Mouse (Mus musculus): ENCODE results near the gene Cyp2d40.
A peak's percentile ranks its signal among the peaks of the same experiment; 100 is the strongest.
"Not testable (repeated sequence)": the region's sequence is repeated elsewhere in the genome, so short reads cannot be mapped to it uniquely, and the experiment has no call there.

The Cyp2d40 gene

GRCm38 (mm10) chr15:82763631-82764420 lies at the start of gene Cyp2d40:
Gene Cyp2d40 (minus strand): TSS chr15:82764183.
- no peak for DNase-seq

GRCm38 (mm10) chr15:82810556-82810955 lies 46.6 kb upstream of the Cyp2d40 start:
- no peak for DNase-seq

- DNase-seq: no peak
These were observed 45.5 kb upstream of the Cyp2d40 start for GRCm38 (mm10) chr15:82809511-82809910.

GRCm38 (mm10) chr15:82806969-82807763 lies 43.2 kb upstream of the Cyp2d40 start:
- no peak for DNase-seq

GRCm38 (mm10) chr15:82804708-82805639 lies 41.0 kb upstream of the Cyp2d40 start:
- DNase-seq: peak; percentile 79 to 85

GRCm38 (mm10) chr15:82795936-82796440 lies 32.0 kb upstream of the Cyp2d40 start:
- no peak for DNase-seq

- DNase-seq: no peak
These were observed 30.3 kb upstream of the Cyp2d40 start, which contains the start of gene Cyp2d26 for GRCm38 (mm10) chr15:82794277-82794676. Gene Cyp2d26 (minus strand): TSS chr15:82794294.

GRCm38 (mm10) chr15:82793868-82794267 lies 29.9 kb upstream of the Cyp2d40 start:
- DNase-seq: no peak

- DNase-seq: no peak
These were observed 29.5 kb upstream of the Cyp2d40 start for GRCm38 (mm10) chr15:82793454-82793853.

GRCm38 (mm10) chr15:82792566-82792965 lies 28.6 kb upstream of the Cyp2d40 start:
- no peak for DNase-seq

GRCm38 (mm10) chr15:82784581-82784980 lies 20.6 kb upstream of the Cyp2d40 start:
- no peak for DNase-seq

GRCm38 (mm10) chr15:82783800-82784199 lies 19.8 kb upstream of the Cyp2d40 start:
- no peak for DNase-seq

- DNase-seq: not testable (repeated sequence)
These were observed 13.9 kb upstream of the Cyp2d40 start for GRCm38 (mm10) chr15:82777856-82778255.

GRCm38 (mm10) chr15:82765943-82766342 lies 2.0 kb upstream of the Cyp2d40 start:
- DNase-seq: no peak

- no peak for DNase-seq
These were observed 898 bp upstream of the Cyp2d40 start for GRCm38 (mm10) chr15:82764881-82765280.

- no peak for DNase-seq
These were observed 15.8 kb downstream of the Cyp2d40 start for GRCm38 (mm10) chr15:82748141-82748540.

GRCm38 (mm10) chr15:82747516-82747915 lies 16.5 kb downstream of the Cyp2d40 start:
- DNase-seq: no peak

GRCm38 (mm10) chr15:82733331-82733925 lies 30.6 kb downstream of the Cyp2d40 start:
- not testable (repeated sequence) for DNase-seq
